Mouse (Mus musculus) induced T-regulatory cell, adult 2 months (primary cell): ENCODE data around the gene Rpgrip1.
A peak's percentile ranks its signal among the peaks of the same experiment; 100 is the strongest.
"Not testable (repeated sequence)": the region's sequence is repeated elsewhere in the genome, so short reads cannot be mapped to it uniquely, and the experiment has no call there.

ENCODE experiments used
- DNase-seq: peaks from one replicate; pipeline ENCODE4 v3.0.0-alpha.2; 2012; ENCODE audit warnings: low read depth

The Rpgrip1 gene

GRCm38 (mm10) chr14:52110346-52110745 lies at the start of gene Rpgrip1:
Gene Rpgrip1, plus strand, starts transcription at chr14:52110704.
- no peak for DNase-seq

GRCm38 (mm10) chr14:52060800-52061199 lies 49.7 kb upstream of the Rpgrip1 start:
- DNase-seq = no peak

- DNase-seq = no peak
Observed at GRCm38 (mm10) chr14:52061798-52062197, 48.7 kb upstream of the Rpgrip1 start.

- no peak for DNase-seq
Observed at GRCm38 (mm10) chr14:52066135-52066534, 44.4 kb upstream of the Rpgrip1 start.

- no peak for DNase-seq
Observed at GRCm38 (mm10) chr14:52071599-52072137, 38.8 kb upstream of the Rpgrip1 start.

- DNase-seq = no peak
Observed at GRCm38 (mm10) chr14:52083083-52083482, 27.4 kb upstream of the Rpgrip1 start.

- peak; percentile 43 for DNase-seq
Observed at GRCm38 (mm10) chr14:52094533-52094932, 16.0 kb upstream of the Rpgrip1 start.

GRCm38 (mm10) chr14:52097191-52097590 lies 13.3 kb upstream of the Rpgrip1 start:
- not testable (repeated sequence) for DNase-seq

- DNase-seq = peak; percentile 47
Observed at GRCm38 (mm10) chr14:52098387-52098786, 12.1 kb upstream of the Rpgrip1 start.

GRCm38 (mm10) chr14:52099563-52099962 lies 10.9 kb upstream of the Rpgrip1 start:
- DNase-seq = no peak

GRCm38 (mm10) chr14:52100170-52100960 lies 10.1 kb upstream of the Rpgrip1 start:
- DNase-seq = peak; percentile 61

- DNase-seq = peak; percentile 56
Observed at GRCm38 (mm10) chr14:52101285-52102157, 9.0 kb upstream of the Rpgrip1 start.

- no peak for DNase-seq
Observed at GRCm38 (mm10) chr14:52103474-52103855, 7.0 kb upstream of the Rpgrip1 start.

GRCm38 (mm10) chr14:52103856-52104676 lies 6.4 kb upstream of the Rpgrip1 start, which contains the start of gene Hnrnpc:
Gene Hnrnpc, minus strand, starts transcription at chr14:52104028.
- peak; percentile 100 for DNase-seq

- DNase-seq = no peak
Observed at GRCm38 (mm10) chr14:52104677-52105285, 5.7 kb upstream of the Rpgrip1 start.

GRCm38 (mm10) chr14:52105308-52105707 lies 5.2 kb upstream of the Rpgrip1 start:
- DNase-seq = peak; percentile 24

GRCm38 (mm10) chr14:52106741-52107140 lies 3.8 kb upstream of the Rpgrip1 start:
- peak; percentile 29 for DNase-seq

GRCm38 (mm10) chr14:52108025-52108424 lies 2.5 kb upstream of the Rpgrip1 start:
- no peak for DNase-seq

GRCm38 (mm10) chr14:52114101-52114500 lies 3.6 kb downstream of the Rpgrip1 start:
- DNase-seq = no peak

GRCm38 (mm10) chr14:52117241-52117640 lies 6.7 kb downstream of the Rpgrip1 start:
- no peak for DNase-seq

- no peak for DNase-seq
Observed at GRCm38 (mm10) chr14:52118456-52118822, 7.9 kb downstream of the Rpgrip1 start.
